ENCODE assay signal across 22 mouse cellular contexts in the genomic region with DNA sequence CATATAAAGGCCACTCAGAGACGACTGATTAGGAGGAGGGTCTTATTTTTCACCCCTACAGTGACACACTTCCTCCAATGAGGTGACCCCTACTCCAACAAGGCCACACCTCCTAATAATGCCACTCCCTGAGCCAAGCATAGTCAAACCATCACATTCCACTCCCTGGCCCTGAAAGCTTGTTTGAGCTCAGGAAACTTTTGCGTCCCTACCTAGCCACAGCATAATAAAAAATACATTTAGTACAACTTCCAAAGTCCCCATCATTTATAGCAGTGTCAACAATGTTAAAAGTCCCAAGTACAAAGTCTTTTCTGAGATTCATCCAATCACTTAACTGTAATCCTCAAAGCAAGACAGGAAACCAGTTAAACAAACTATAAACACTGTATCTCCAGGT.
DNase-seq lines count a peak whose midpoint lies in the region; ATAC-seq and TF ChIP-seq lines count a peak whose summit lies in the region.
"Had no signal": no experiment of that assay in that cellular context is flagged by ENCODE, and none has a peak within 500 bp of the region (broad histone marks: within the 10 kb centered on the region; RNA-seq: fewer than 3 reads in every experiment).

No protein-coding gene starts in this region.

- no peak for DNase-seq in midbrain, embryonic 11.5 days (ENCODE audit: low spot score, missing footprints)
- no peak for DNase-seq in cerebellum, postnatal 14 days
- DNase-seq in right cerebral cortex, postnatal 25 days: no peak
- DNase-seq in heart, adult 2 months: no peak
- DNase-seq: adrenal gland, adult 2 months; adrenal gland, adult 8-10 months; adrenal gland, postnatal 10 days; adrenal gland, postnatal 14 days; adrenal gland, postnatal 25 days; adrenal gland, postnatal 36 days; B cell, adult 2 months; cerebellum, adult 11 months; cerebellum, adult 11-12 months had no signal

- no peak overlapping the region for H3K4me3 ChIP-seq in intestine, embryonic 15.5 days (replicated peaks)
- no peak overlapping the region for H3K4me3 ChIP-seq in intestine, embryonic 16.5 days (ENCODE audit: low read length)
- H3K4me3 ChIP-seq in intestine, postnatal 0 days (ENCODE audit: low read depth, low read length): no peak overlapping the region
- H3K4me3 ChIP-seq in small intestine, adult 2 months (ENCODE audit: low read depth, low read length): no peak overlapping the region
- H3K4me3 ChIP-seq in midbrain, embryonic 11.5 days (ENCODE audit: low read depth, low read length): no peak overlapping the region
- no peak overlapping the region for H3K4me3 ChIP-seq in heart, adult 2 months

- H3K4me1 ChIP-seq in intestine, embryonic 15.5 days (replicated peaks): no peaks in the 10 kb centered on the region
- H3K4me1 ChIP-seq in intestine, embryonic 16.5 days (ENCODE audit: control insufficient read depth, insufficient read depth, low read length): no peaks in the 10 kb centered on the region
- no peaks in the 10 kb centered on the region for H3K4me1 ChIP-seq in intestine, postnatal 0 days (replicated peaks; ENCODE audit: control insufficient read depth, insufficient read depth, low read length)
- H3K4me1 ChIP-seq in small intestine, adult 2 months (ENCODE audit: control insufficient read depth, insufficient read depth, insufficient read length, low read length): no peaks in the 10 kb centered on the region
- H3K4me1 ChIP-seq in midbrain, embryonic 11.5 days (ENCODE audit: control insufficient read depth, insufficient read depth, low read length): no peaks in the 10 kb centered on the region
- H3K4me1 ChIP-seq in heart, adult 2 months (ENCODE audit: control insufficient read depth, insufficient read depth, low read length): no peaks in the 10 kb centered on the region

- ATAC-seq in intestine, embryonic 15.5 days: peak; percentile 74
- peak; percentile 72 for ATAC-seq in intestine, embryonic 16.5 days
- peak; percentile 78 for ATAC-seq in intestine, postnatal 0 days
- ATAC-seq in midbrain, embryonic 11.5 days (ENCODE audit: low FRiP score): no peak
- ATAC-seq: activated CD4-positive, CD25-positive, alpha-beta regulatory T cell, adult 4 months; CD4-positive, CD25-positive, alpha-beta regulatory T cell, adult 4 months; Patski had no signal

- no peaks in the 10 kb centered on the region for H3K79me2 ChIP-seq in heart, adult 2 months (replicated peaks; ENCODE audit: control insufficient read depth, insufficient read depth, low read length)

- no peaks in the 10 kb centered on the region for H3K9me3 ChIP-seq in intestine, embryonic 15.5 days
- H3K9me3 ChIP-seq in intestine, embryonic 16.5 days (ENCODE audit: control insufficient read depth, low read length): no peaks in the 10 kb centered on the region
- no peaks in the 10 kb centered on the region for H3K9me3 ChIP-seq in intestine, postnatal 0 days (ENCODE audit: control insufficient read depth)
- no peaks in the 10 kb centered on the region for H3K9me3 ChIP-seq in midbrain, embryonic 11.5 days (ENCODE audit: control insufficient read depth, low read length)
- H3K9me3 ChIP-seq: G1E had no signal

- 37% methylated on average over 2 of the region's 2 CpGs for WGBS in intestine, embryonic 15.5 days
- 53% methylated on average over 2 of the region's 2 CpGs for WGBS in intestine, embryonic 16.5 days
- WGBS in intestine, postnatal 0 days: 34% methylated on average over 2 of the region's 2 CpGs
- 24% methylated on average over 2 of the region's 2 CpGs for WGBS in small intestine, adult 2 months
- WGBS in midbrain, embryonic 11.5 days: 69% methylated on average over 2 of the region's 2 CpGs
- WGBS in heart, adult 2 months: 54% methylated on average over 2 of the region's 2 CpGs

- no peak for TF ChIP-seq CTCF in intestine, postnatal 0 days (IDR thresholded peaks at IDR 0.05; ENCODE audit: low read depth)
- TF ChIP-seq CTCF in small intestine, adult 2 months (IDR thresholded peaks at IDR 0.05; ENCODE audit: extremely low read depth, insufficient read length, insufficient replicate concordance, low read depth, low read length): no peak
- TF ChIP-seq CTCF in heart, adult 2 months (IDR thresholded peaks at IDR 0.05): no peak

- TF ChIP-seq POLR2A in small intestine, adult 2 months (IDR thresholded peaks at IDR 0.05; ENCODE audit: low read depth, low read length): no peak
- TF ChIP-seq POLR2A in heart, adult 2 months (IDR thresholded peaks at IDR 0.05; ENCODE audit: insufficient read depth, low read depth, low read length): no peak

- no peak for TF ChIP-seq EP300 in heart, adult 2 months (IDR thresholded peaks at IDR 0.05; ENCODE audit: insufficient read depth, low read depth, low read length)

- no peak overlapping the region for H3K9ac ChIP-seq in intestine, embryonic 15.5 days
- H3K9ac ChIP-seq in intestine, embryonic 16.5 days (ENCODE audit: low read depth, low read length): no peak overlapping the region
- H3K9ac ChIP-seq in intestine, postnatal 0 days (ENCODE audit: low read depth, low read length): no peak overlapping the region
- H3K9ac ChIP-seq in midbrain, embryonic 11.5 days (ENCODE audit: low read length): no peak overlapping the region
- H3K9ac ChIP-seq in heart, adult 2 months (ENCODE audit: low read depth, low read length): no peak overlapping the region

- no peak overlapping the region for H3K27ac ChIP-seq in intestine, embryonic 15.5 days
- H3K27ac ChIP-seq in intestine, embryonic 16.5 days (ENCODE audit: low read length): no peak overlapping the region
- no peak overlapping the region for H3K27ac ChIP-seq in intestine, postnatal 0 days (ENCODE audit: low read depth, low read length)
- peak overlapping the region; percentile 80 for H3K27ac ChIP-seq in small intestine, adult 2 months (ENCODE audit: insufficient read depth, low read depth, low read length)
- no peak overlapping the region for H3K27ac ChIP-seq in midbrain, embryonic 11.5 days (ENCODE audit: low read depth, low read length)
- H3K27ac ChIP-seq in heart, adult 2 months: no peak overlapping the region

- H3K36me3 ChIP-seq in intestine, embryonic 15.5 days: no peaks in the 10 kb centered on the region
- no peaks in the 10 kb centered on the region for H3K36me3 ChIP-seq in intestine, embryonic 16.5 days (ENCODE audit: control insufficient read depth, insufficient read depth, low read length)
- no peaks in the 10 kb centered on the region for H3K36me3 ChIP-seq in intestine, postnatal 0 days (ENCODE audit: control insufficient read depth, insufficient read depth)
- no peaks in the 10 kb centered on the region for H3K36me3 ChIP-seq in small intestine, adult 2 months (ENCODE audit: control insufficient read depth, insufficient read depth, low read length)
- H3K36me3 ChIP-seq in midbrain, embryonic 11.5 days (ENCODE audit: control insufficient read depth, insufficient read depth, low read length): no peaks in the 10 kb centered on the region
- no peaks in the 10 kb centered on the region for H3K36me3 ChIP-seq in heart, adult 2 months (ENCODE audit: control insufficient read depth, insufficient read depth, low read length)
- H3K36me3 ChIP-seq: G1E had no signal

- no peaks in the 10 kb centered on the region for H3K27me3 ChIP-seq in intestine, embryonic 15.5 days (replicated peaks)
- no peaks in the 10 kb centered on the region for H3K27me3 ChIP-seq in intestine, embryonic 16.5 days (replicated peaks; ENCODE audit: control insufficient read depth, insufficient read depth, low read length)
- no peaks in the 10 kb centered on the region for H3K27me3 ChIP-seq in intestine, postnatal 0 days (replicated peaks; ENCODE audit: control insufficient read depth, insufficient read depth, low read length)
- no peaks in the 10 kb centered on the region for H3K27me3 ChIP-seq in small intestine, adult 2 months (ENCODE audit: control insufficient read depth, insufficient read depth, low read length)
- H3K27me3 ChIP-seq in midbrain, embryonic 11.5 days (ENCODE audit: control insufficient read depth, insufficient read depth, low read length): no peaks in the 10 kb centered on the region
- H3K27me3 ChIP-seq in heart, adult 2 months (ENCODE audit: control insufficient read depth, insufficient read depth, low read length): no peaks in the 10 kb centered on the region
- H3K27me3 ChIP-seq: CH12.LX had no signal

- intact Hi-C loops in heart, adult 2 months (cut with DNase I): no loop called here

- no peak overlapping the region for H3K4me2 ChIP-seq in intestine, embryonic 15.5 days (replicated peaks)
- H3K4me2 ChIP-seq in intestine, embryonic 16.5 days (ENCODE audit: low read depth, low read length): no peak overlapping the region
- H3K4me2 ChIP-seq in intestine, postnatal 0 days (replicated peaks; ENCODE audit: low read depth): no peak overlapping the region
- H3K4me2 ChIP-seq in midbrain, embryonic 11.5 days: no peak overlapping the region
